In the genomic region with DNA sequence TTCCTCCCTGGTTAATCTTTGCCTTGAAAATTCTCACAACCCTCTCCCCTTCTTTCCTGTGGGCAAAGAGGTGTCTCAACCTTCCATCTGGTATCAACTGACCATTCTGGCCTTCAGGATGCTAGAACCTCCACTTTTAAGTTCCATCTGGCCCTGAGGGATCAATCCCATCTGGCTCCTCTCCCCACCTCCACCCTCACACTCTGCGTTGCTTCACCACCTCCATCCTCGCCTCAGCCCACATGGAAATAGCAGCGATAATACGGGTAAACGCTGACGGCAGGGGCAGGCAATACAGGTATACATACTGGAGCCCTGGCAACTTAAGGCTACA, we compare ENCODE assay signal across 8 mouse cellular contexts. TPM values are rescaled to one million over a fixed set of nuclear protein-coding genes. Genes with fewer than 3 reads are reported as not detected.
DNase-seq lines count a peak whose midpoint lies in the region; ATAC-seq and TF ChIP-seq lines count a peak whose summit lies in the region.

No protein-coding gene starts in this region.

- ATAC-seq in hindbrain, embryonic 13.5 days (ENCODE audit: low FRiP score): no peak
- no peak for ATAC-seq in midbrain, embryonic 16.5 days

- H3K9me3 ChIP-seq in hindbrain, embryonic 13.5 days: no peaks in the 10 kb centered on the region
- H3K9me3 ChIP-seq in midbrain, embryonic 16.5 days (replicated peaks; ENCODE audit: control insufficient read depth, low read length, poor library complexity, severe bottlenecking): no peaks in the 10 kb centered on the region

- 4% methylated on average over 6 of the region's 6 CpGs for WGBS in hindbrain, embryonic 13.5 days
- WGBS in midbrain, embryonic 16.5 days: 9% methylated on average over 6 of the region's 6 CpGs

- H3K4me3 ChIP-seq in layer of hippocampus, adult 2 months: peak overlapping the region; percentile 93
- H3K4me3 ChIP-seq in brown adipose tissue, adult 24 weeks (ENCODE audit: insufficient read depth, low read depth, low read length): peak overlapping the region; percentile 74
- H3K4me3 ChIP-seq in hindbrain, embryonic 13.5 days: peak overlapping the region; percentile 56; the same call in 1 of the 2 replicates
- H3K4me3 ChIP-seq in midbrain, embryonic 16.5 days (ENCODE audit: low read depth, low read length): no peak overlapping the region; the same call in 1 of the 2 replicates

- intact Hi-C loops in gastrocnemius, postnatal 36 days (cut with DNase I): no loop called here

- H3K4me2 ChIP-seq in hindbrain, embryonic 13.5 days: peak overlapping the region; percentile 94
- H3K4me2 ChIP-seq in midbrain, embryonic 16.5 days (ENCODE audit: low read length): peak overlapping the region; percentile 95; the same call in 1 of the 2 replicates

- no peak for TF ChIP-seq CTCF in layer of hippocampus, adult 2 months (conservative IDR thresholded peaks at IDR 0.05)

- peak in 1 of 2 experiments; percentile 37 for DNase-seq in layer of hippocampus, adult 2 months (ENCODE audit: low spot score in 2 of 2)
- no peak for DNase-seq in layer of hippocampus, adult 11-12 months (ENCODE audit: low spot score)
- DNase-seq in layer of hippocampus, postnatal 25 days (ENCODE audit: extremely low spot score in 1 of 2, low spot score in 1 of 2): no peak
- no peak for DNase-seq in gastrocnemius, postnatal 36 days
- no peak for DNase-seq in yolk sac, embryonic 10.5 days (ENCODE audit: low spot score)

- peaks cover 34% of the 10 kb centered on the region for H3K36me3 ChIP-seq in hindbrain, embryonic 13.5 days
- peaks cover 9% of the 10 kb centered on the region for H3K36me3 ChIP-seq in midbrain, embryonic 16.5 days (ENCODE audit: control insufficient read depth, insufficient read depth, low read length)

- H3K27me3 ChIP-seq in hindbrain, embryonic 13.5 days: peaks cover 73% of the 10 kb centered on the region
- H3K27me3 ChIP-seq in midbrain, embryonic 16.5 days (ENCODE audit: control insufficient read depth, insufficient read depth, low read depth, low read length): peaks cover 40% of the 10 kb centered on the region

- H3K27ac ChIP-seq in layer of hippocampus, adult 2 months: peak overlapping the region; percentile 97
- peak overlapping the region; percentile 23 for H3K27ac ChIP-seq in brown adipose tissue, adult 24 weeks (replicated peaks; ENCODE audit: low read depth, low read length)
- H3K27ac ChIP-seq in hindbrain, embryonic 13.5 days: no peak overlapping the region
- H3K27ac ChIP-seq in midbrain, embryonic 16.5 days (ENCODE audit: low read length): no peak overlapping the region

- peaks cover 8% of the 10 kb centered on the region for H3K4me1 ChIP-seq in brown adipose tissue, adult 24 weeks (ENCODE audit: control insufficient read depth, insufficient read depth, insufficient read length, low read length)
- H3K4me1 ChIP-seq in hindbrain, embryonic 13.5 days (replicated peaks): peaks cover 33% of the 10 kb centered on the region
- peaks cover 14% of the 10 kb centered on the region for H3K4me1 ChIP-seq in midbrain, embryonic 16.5 days (ENCODE audit: control insufficient read depth, insufficient read depth, low read length)

- H3K9ac ChIP-seq in hindbrain, embryonic 13.5 days: no peak overlapping the region
- H3K9ac ChIP-seq in midbrain, embryonic 16.5 days (ENCODE audit: low read depth, low read length): no peak overlapping the region

RNA-seq across cellular contexts. Expression of a gene that starts 1.8 kb away (rescaled TPM):
- 100 to 1,000 TPM; 533 to 543 TPM for total RNA-seq in layer of hippocampus, adult 2 months (2021)
- polyA plus RNA-seq in brown adipose tissue, adult 24 weeks (2012; ENCODE audit: insufficient read depth, insufficient read length, missing spikeins): 78.7 and 108 TPM in 2 replicates
- 6.5 and 7.1 TPM in 2 replicates for polyA plus RNA-seq in hindbrain, embryonic 13.5 days (2015; fragmentation: Nextera tagmentation; extraction: Ambion mirVana)
- polyA plus RNA-seq in midbrain, embryonic 16.5 days (2015; fragmentation: Nextera tagmentation; extraction: Ambion mirVana): 11.2 and 22.2 TPM in 2 replicates
- 100 to 1,000 TPM; 560 to 573 TPM for total RNA-seq in layer of hippocampus, postnatal 25 days (2021)
- 100 to 1,000 TPM; 921 to 954 TPM for total RNA-seq in gastrocnemius, postnatal 36 days (2021)

RNA-seq across cellular contexts. Expression of a gene that starts 7.2 kb away (rescaled TPM):
- 10 to 100 TPM; 88.6 to 93.7 TPM for total RNA-seq in layer of hippocampus, adult 2 months (2021)
- polyA plus RNA-seq in brown adipose tissue, adult 24 weeks (2012; ENCODE audit: insufficient read depth, insufficient read length, missing spikeins): 44.0 and 60.2 TPM in 2 replicates
- 138 and 145 TPM in 2 replicates for polyA plus RNA-seq in hindbrain, embryonic 13.5 days (2015; fragmentation: Nextera tagmentation; extraction: Ambion mirVana)
- 147 and 154 TPM in 2 replicates for polyA plus RNA-seq in midbrain, embryonic 16.5 days (2015; fragmentation: Nextera tagmentation; extraction: Ambion mirVana)
- total RNA-seq in layer of hippocampus, postnatal 25 days (2021): 10 to 100 TPM; 88.3 to 92.4 TPM
- total RNA-seq in gastrocnemius, postnatal 36 days (2021): 10 to 100 TPM; 19.4 to 23.1 TPM

RNA-seq across cellular contexts. Expression of a gene that starts 7.2 kb away (rescaled TPM):
- 10 to 100 TPM; 16.9 to 17.7 TPM for total RNA-seq in layer of hippocampus, adult 2 months (2021)
- 5.3 and 6.3 TPM in 2 replicates for polyA plus RNA-seq in brown adipose tissue, adult 24 weeks (2012; ENCODE audit: insufficient read depth, insufficient read length, missing spikeins)
- 19.9 and 22.5 TPM in 2 replicates for polyA plus RNA-seq in hindbrain, embryonic 13.5 days (2015; fragmentation: Nextera tagmentation; extraction: Ambion mirVana)
- 23.0 and 25.4 TPM in 2 replicates for polyA plus RNA-seq in midbrain, embryonic 16.5 days (2015; fragmentation: Nextera tagmentation; extraction: Ambion mirVana)
- total RNA-seq in layer of hippocampus, postnatal 25 days (2021): 10 to 100 TPM; 12.6 to 14.4 TPM
- total RNA-seq in gastrocnemius, postnatal 36 days (2021): 1 to 10 TPM; 2.3 to 3.0 TPM

RNA-seq across cellular contexts. Expression of a gene that starts 14.0 kb away (rescaled TPM):
- not detected for total RNA-seq in layer of hippocampus, adult 2 months (2021)
- polyA plus RNA-seq in brown adipose tissue, adult 24 weeks (2012; ENCODE audit: insufficient read depth, insufficient read length, missing spikeins): not detected in 2 replicates
- polyA plus RNA-seq in hindbrain, embryonic 13.5 days (2015; fragmentation: Nextera tagmentation; extraction: Ambion mirVana): not detected in 2 replicates
- not detected in 2 replicates for polyA plus RNA-seq in midbrain, embryonic 16.5 days (2015; fragmentation: Nextera tagmentation; extraction: Ambion mirVana)
- total RNA-seq in layer of hippocampus, postnatal 25 days (2021): not detected
- total RNA-seq in gastrocnemius, postnatal 36 days (2021): not detected

RNA-seq across cellular contexts. Expression of a gene that starts 18.3 kb away (rescaled TPM):
- total RNA-seq in layer of hippocampus, adult 2 months (2021): 10 to 100 TPM; 69.6 to 82.8 TPM
- polyA plus RNA-seq in brown adipose tissue, adult 24 weeks (2012; ENCODE audit: insufficient read depth, insufficient read length, missing spikeins): 39.6 and 65.4 TPM in 2 replicates
- polyA plus RNA-seq in hindbrain, embryonic 13.5 days (2015; fragmentation: Nextera tagmentation; extraction: Ambion mirVana): 59.7 and 62.3 TPM in 2 replicates
- 79.4 and 84.3 TPM in 2 replicates for polyA plus RNA-seq in midbrain, embryonic 16.5 days (2015; fragmentation: Nextera tagmentation; extraction: Ambion mirVana)
- total RNA-seq in layer of hippocampus, postnatal 25 days (2021): 10 to 100 TPM; 72.6 to 78.9 TPM
- 10 to 100 TPM; 63.1 to 67.1 TPM for total RNA-seq in gastrocnemius, postnatal 36 days (2021)

Comparison
In these comparisons a context has a peak if more than half of its experiments do, and no peak if none do; other contexts are left out.
1. H3K27ac ChIP-seq: peak in layer of hippocampus, adult 2 months (single experiment) and brown adipose tissue, adult 24 weeks (single experiment); none in hindbrain, embryonic 13.5 days (single experiment) and midbrain, embryonic 16.5 days (single experiment).